Mouse (Mus musculus) liver, adult 2 months (tissue): ENCODE measurements around the gene Fto. TPM values are rescaled to one million over a fixed set of nuclear protein-coding genes. Genes with fewer than 3 reads are reported as not detected.

Experiments
- DNase-seq: peaks from one replicate; pipeline ENCODE4 v3.0.0-alpha.2; 2011; ENCODE audit warnings: low read depth, low spot score; ENCODE audit errors: extremely low read depth
- H3K27ac ChIP-seq: fragments of 200-500 bp; replicated peaks from 2 replicates; pipeline ENCODE4 v1.5.1; 2012; ENCODE audit warnings: low read depth, mild to moderate bottlenecking, control low read depth, inconsistent platforms, low read length; ENCODE audit not compliant: insufficient read depth
- H3K27me3 ChIP-seq: fragments of 200-500 bp; 2 replicates; pipeline ENCODE4 v1.6.1; 2012; ENCODE audit warnings: mild to moderate bottlenecking, moderate library complexity, low read length, inconsistent platforms; ENCODE audit not compliant: control insufficient read depth, insufficient read depth
- H3K36me3 ChIP-seq: fragments of 200-500 bp; 2 replicates; pipeline ENCODE4 v1.6.1; 2012; ENCODE audit warnings: low read length, inconsistent platforms; ENCODE audit not compliant: control insufficient read depth, insufficient read depth
- H3K4me1 ChIP-seq: fragments of 200-500 bp; 2 replicates; pipeline ENCODE4 v1.6.1; 2011; ENCODE audit warnings: low read length; ENCODE audit not compliant: control insufficient read depth, insufficient read depth
- H3K4me3 ChIP-seq: fragments of 200-500 bp; 2 replicates; pipeline ENCODE4 v1.5.1; 2011; ENCODE audit warnings: low read depth, mild to moderate bottlenecking, control low read depth, low read length, moderate library complexity; ENCODE audit not compliant: insufficient read depth
- H3K79me2 ChIP-seq: fragments of 200-500 bp; 2 replicates; pipeline ENCODE4 v1.6.1; 2012; ENCODE audit warnings: inconsistent platforms, mild to moderate bottlenecking, low read length, moderate library complexity; ENCODE audit not compliant: control insufficient read depth, insufficient read depth
- H3K9ac ChIP-seq: fragments of 200-500 bp; 2 replicates; pipeline ENCODE4 v1.6.1; 2012; ENCODE audit warnings: low read depth, mild to moderate bottlenecking, control low read depth, inconsistent platforms, low read length
- CTCF ChIP-seq: fragments of 200-500 bp; IDR thresholded peaks from 2 replicates; pipeline ENCODE4 v1.5.1; 2011; ENCODE audit warnings: low read depth, low read length, control low read depth
- POLR2A ChIP-seq: fragments of 200-500 bp; IDR thresholded peaks from 2 replicates; pipeline ENCODE4 v1.6.1; 2011; ENCODE audit warnings: low read length, control low read depth; ENCODE audit not compliant: insufficient read depth; ENCODE audit errors: extremely low read depth
- WGBS: fragments of 180-500 bp; shearing (Covaris S2); methylation state at CpG from one replicate; pipeline ENCODE4 v1.1.7; 2018; 5-methylcytosine and 5-hydroxymethylcytosine counted together
- polyA plus RNA-seq: library from polyadenylated mRNA; depleted of rRNA; stranded (reverse); fragments of >200 nt; gene quantifications from 2 replicates; pipeline ENCODE4 v1.2.3, GENCODE M21; 2012
- total RNA-seq: library from RNA; depleted of rRNA; stranded (reverse); fragments of >200 nt; gene quantifications from 2 replicates; pipeline ENCODE4 v1.2.3, GENCODE M21; 2014

The Fto gene
- total and polyA plus RNA-seq, 2 experiments: 14.1 to 15.6 TPM

DNA sequence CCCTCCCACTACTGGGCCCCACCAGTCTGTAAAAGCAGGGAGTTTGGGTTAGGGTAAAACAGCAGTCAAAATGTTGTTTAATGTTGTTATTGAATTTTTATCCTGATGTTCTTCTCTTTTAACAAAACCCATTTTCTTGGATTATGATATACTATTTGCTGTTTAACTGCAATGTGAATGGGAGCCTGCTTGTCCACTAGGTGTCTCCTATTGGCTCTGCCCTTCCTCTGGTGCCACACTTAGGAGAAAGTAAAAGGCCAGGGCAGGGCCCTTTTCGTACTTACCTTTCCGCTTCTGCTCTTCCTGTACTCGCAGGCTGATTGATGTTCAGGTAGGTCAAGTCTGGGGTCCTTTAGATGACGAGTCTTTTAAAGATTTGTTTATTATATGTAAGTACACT lies 40.6 kb downstream of the Fto start:
- Histone ChIP-seq H3K36me3 (no peaks in the 10 kb centered on the region), H3K4me1 (peaks cover 3% of the 10 kb centered on the region; the same call in 1 of the 2 replicates), H3K27me3 (no peaks in the 10 kb centered on the region), H3K9ac (no peak overlapping the region), H3K4me3 (no peak overlapping the region), H3K79me2 (peaks cover 44% of the 10 kb centered on the region; the same call in 1 of the 2 replicates), H3K27ac (no peak overlapping the region)
- no peak for DNase-seq
- TF ChIP-seq CTCF: no peak
- no peak for TF ChIP-seq POLR2A
- 89% methylated on average over 4 of the region's 4 CpGs for WGBS

DNA sequence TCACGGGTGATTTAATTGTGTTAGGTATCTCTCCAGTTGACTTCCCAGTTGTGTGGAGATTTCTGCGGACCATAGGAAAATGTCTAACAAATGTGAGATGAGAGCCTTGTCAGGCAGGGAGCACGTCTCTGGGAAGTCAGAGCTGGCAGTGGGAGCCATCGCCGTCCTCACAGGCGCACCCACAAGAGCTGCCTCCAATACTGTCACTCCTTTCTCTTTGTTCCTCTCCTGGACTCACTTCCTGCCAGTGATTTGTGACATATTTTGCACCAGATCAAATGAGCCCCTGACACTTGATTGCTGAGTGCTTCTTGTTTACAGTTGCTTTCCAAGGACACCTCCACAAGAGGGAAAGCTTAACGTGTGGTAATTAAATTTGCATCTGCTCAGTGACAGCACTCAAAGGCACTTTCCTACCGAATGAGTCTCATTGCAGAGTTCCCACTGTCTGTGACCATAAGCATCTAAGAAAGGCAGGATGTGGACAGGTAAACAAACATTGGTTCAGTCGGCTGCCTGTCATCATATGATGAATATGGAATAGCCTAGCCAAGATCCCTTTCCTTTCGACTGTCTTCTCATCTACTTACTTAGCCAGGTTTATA lies 42.1 kb downstream of the Fto start:
- TF ChIP-seq CTCF (no peak), POLR2A (no peak)
- peaks cover 36% of the 10 kb centered on the region; the same call in 1 of the 2 replicates for H3K79me2 ChIP-seq
- no peak for DNase-seq
- H3K4me1 ChIP-seq: peaks cover 3% of the 10 kb centered on the region; the same call in 1 of the 2 replicates
- H3K9ac ChIP-seq: no peak overlapping the region
- no peak overlapping the region for H3K27ac ChIP-seq
- H3K27me3 ChIP-seq: no peaks in the 10 kb centered on the region
- H3K36me3 ChIP-seq: no peaks in the 10 kb centered on the region
- 73% methylated on average over 10 of the region's 10 CpGs for WGBS
- H3K4me3 ChIP-seq: no peak overlapping the region

DNA sequence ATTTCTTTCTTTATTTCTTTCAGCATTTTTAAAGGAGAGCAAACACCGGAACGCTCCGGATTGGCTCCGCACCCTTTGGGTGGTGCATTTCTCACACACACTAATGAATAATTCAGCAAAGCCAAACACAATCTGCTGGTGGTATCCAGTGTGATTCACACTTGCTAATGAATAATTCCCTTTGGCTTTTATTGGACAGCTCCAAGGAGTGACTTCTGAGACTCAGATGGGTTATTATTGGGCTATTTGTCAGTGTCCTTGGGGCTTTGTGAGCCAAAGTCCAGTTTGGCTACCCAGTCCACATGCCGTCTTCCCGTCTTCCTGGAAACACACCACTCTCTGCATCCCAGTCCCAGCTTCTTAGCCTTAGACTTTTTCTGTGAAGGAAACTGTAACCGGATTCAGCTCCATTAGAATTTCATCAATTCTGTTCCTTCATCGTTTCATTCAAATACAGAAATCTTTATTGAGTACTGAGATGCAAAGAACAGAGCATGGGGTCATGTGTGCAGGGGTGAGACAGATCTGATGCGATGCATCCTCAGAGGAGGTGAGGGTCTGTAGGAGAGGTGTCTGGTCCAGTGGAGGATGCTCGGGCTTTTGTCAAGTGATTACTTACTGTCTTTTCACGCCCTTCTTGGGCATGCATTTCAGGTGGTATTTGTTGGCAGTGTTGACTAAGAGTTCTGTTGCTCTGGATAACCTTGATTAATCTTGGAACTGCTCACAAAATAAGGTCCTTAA lies 42.8 kb downstream of the Fto start:
- Histone ChIP-seq H3K79me2 (peaks cover 35% of the 10 kb centered on the region; the same call in 1 of the 2 replicates), H3K36me3 (no peaks in the 10 kb centered on the region), H3K27ac (no peak overlapping the region), H3K9ac (no peak overlapping the region), H3K27me3 (no peaks in the 10 kb centered on the region), H3K4me3 (no peak overlapping the region), H3K4me1 (peaks cover 3% of the 10 kb centered on the region; the same call in 1 of the 2 replicates)
- TF ChIP-seq POLR2A (no peak), CTCF (no peak)
- WGBS: 94% methylated on average over 11 of the region's 11 CpGs
- DNase-seq: no peak

DNA sequence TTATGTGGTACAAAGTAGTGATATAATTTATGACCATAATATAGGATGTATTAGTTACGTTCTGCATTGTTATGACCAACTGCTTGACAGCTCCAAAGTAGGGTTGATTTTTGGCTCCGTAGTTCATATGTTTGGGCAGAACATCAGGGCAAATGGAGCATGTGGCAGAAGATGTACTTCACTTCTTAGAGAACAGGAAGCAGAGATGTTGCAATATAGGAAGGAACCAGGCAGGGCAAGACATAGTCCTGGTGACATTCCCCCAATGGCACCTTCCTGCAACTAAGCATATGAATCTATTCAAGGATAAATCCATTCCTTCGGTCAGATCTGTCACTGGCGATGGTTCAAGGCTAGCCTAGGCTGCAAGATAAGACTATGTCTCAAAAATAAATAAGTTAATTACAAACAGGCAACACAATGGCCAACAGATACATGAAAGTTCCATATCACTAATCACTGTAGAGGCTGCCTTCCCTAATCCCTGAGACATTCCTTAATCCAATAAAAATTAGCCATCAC lies 44.2 kb downstream of the Fto start:
- Histone ChIP-seq H3K4me1 (peaks cover 3% of the 10 kb centered on the region; the same call in 1 of the 2 replicates), H3K79me2 (peaks cover 34% of the 10 kb centered on the region; the same call in 1 of the 2 replicates), H3K36me3 (no peaks in the 10 kb centered on the region), H3K4me3 (no peak overlapping the region), H3K9ac (no peak overlapping the region), H3K27ac (no peak overlapping the region), H3K27me3 (no peaks in the 10 kb centered on the region)
- 77% methylated on average over 4 of the region's 4 CpGs for WGBS
- TF ChIP-seq CTCF (no peak), POLR2A (no peak)
- no peak for DNase-seq

DNA sequence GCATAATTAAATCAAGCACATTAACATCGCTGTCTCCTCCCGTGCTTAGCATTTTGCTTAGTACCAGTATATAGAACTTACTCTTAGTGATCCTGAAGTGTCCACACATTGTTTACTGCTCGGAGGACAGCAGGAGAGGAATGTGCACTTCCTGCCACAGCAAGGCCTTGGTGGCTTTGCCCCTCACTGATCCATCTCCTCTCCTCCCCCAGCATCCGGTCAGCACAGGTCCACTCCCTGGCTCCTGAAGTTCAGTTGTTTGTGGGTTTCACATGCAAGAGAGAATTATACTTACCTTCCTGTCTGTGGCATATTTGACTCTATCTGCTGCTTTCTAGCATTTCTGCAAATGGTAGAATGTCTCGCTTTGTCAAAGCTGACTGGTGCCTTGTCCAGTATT lies 44.7 kb downstream of the Fto start:
- TF ChIP-seq POLR2A (no peak), CTCF (no peak)
- Histone ChIP-seq H3K36me3 (no peaks in the 10 kb centered on the region), H3K79me2 (peaks cover 36% of the 10 kb centered on the region; the same call in 1 of the 2 replicates), H3K4me1 (peaks cover 3% of the 10 kb centered on the region; the same call in 1 of the 2 replicates), H3K27me3 (no peaks in the 10 kb centered on the region), H3K27ac (no peak overlapping the region), H3K4me3 (no peak overlapping the region), H3K9ac (no peak overlapping the region)
- no peak for DNase-seq
- WGBS: 83% methylated on average over 5 of the region's 5 CpGs
